Mouse (Mus musculus) myocyte (in vitro differentiated cells): Measurements from ENCODE around the gene Iqch. TPM values are rescaled to one million over a fixed set of nuclear protein-coding genes. Genes with fewer than 3 reads are reported as not detected.
"Not testable (repeated sequence)": the region's sequence is repeated elsewhere in the genome, so short reads cannot be mapped to it uniquely, and the experiment has no call there.

Source experiments
- H3K27me3 ChIP-seq: one replicate; pipeline ENCODE4 v1.6.1; 2011; ENCODE audit not compliant: control insufficient read depth, insufficient read depth, insufficient read length
- H3K36me3 ChIP-seq: one replicate; pipeline ENCODE4 v1.6.1; 2011; ENCODE audit not compliant: control insufficient read depth, insufficient read depth
- H3K4me2 ChIP-seq: one replicate; pipeline ENCODE4 v1.6.1; 2011; ENCODE audit warnings: low read depth, control low read depth
- H3K4me3 ChIP-seq: one replicate; pipeline ENCODE4 v1.5.1; 2011; ENCODE audit warnings: mild to moderate bottlenecking, control low read depth, moderate library complexity
- H3K79me2 ChIP-seq: one replicate; pipeline ENCODE4 v1.6.1; 2011; ENCODE audit not compliant: control insufficient read depth, insufficient read depth
- H3ac ChIP-seq: one replicate; pipeline ENCODE4 v1.6.1; 2011; ENCODE audit not compliant: control insufficient read depth, insufficient read length
- CEBPB ChIP-seq: IDR thresholded peaks from 2 replicates; pipeline ENCODE4 v1.6.1; 2011; ENCODE audit warnings: mild to moderate bottlenecking, moderate library complexity; ENCODE audit not compliant: poor library complexity, insufficient read depth, severe bottlenecking
- E2F4 ChIP-seq: IDR thresholded peaks from one replicate; pipeline ENCODE4 v1.6.1; 2011; ENCODE audit warnings: mild to moderate bottlenecking, control low read depth, moderate library complexity; ENCODE audit not compliant: insufficient read depth
- MAX ChIP-seq: IDR thresholded peaks from one replicate; pipeline ENCODE4 v1.6.1; 2011; ENCODE audit warnings: low read depth, mild to moderate bottlenecking, control low read depth
- MYOD1 ChIP-seq, 3 experiments: IDR thresholded peaks; one replicate each; pipeline ENCODE4 v1.6.1; 2011; ENCODE audit warnings: control low read depth in 2 of 3, low read depth in 2 of 3, mild to moderate bottlenecking in 2 of 3, moderate library complexity in 1 of 3; ENCODE audit not compliant: insufficient read length in 2 of 3, control insufficient read depth in 1 of 3
- MYOG ChIP-seq, 3 experiments: IDR thresholded peaks; one replicate each; pipeline ENCODE4 v1.6.1; 2011; ENCODE audit warnings: control low read depth in 2 of 3, low read depth in 2 of 3, mild to moderate bottlenecking in 2 of 3; ENCODE audit not compliant: insufficient read length in 2 of 3, control insufficient read depth in 1 of 3, insufficient read depth in 1 of 3
- POLR2A ChIP-seq: IDR thresholded peaks from one replicate; pipeline ENCODE4 v1.6.1; 2011; ENCODE audit warnings: low read depth, mild to moderate bottlenecking, control low read depth, moderate library complexity; ENCODE audit not compliant: insufficient read length
- POLR2AphosphoS2 ChIP-seq: IDR thresholded peaks from one replicate; pipeline ENCODE4 v1.6.1; 2011; ENCODE audit warnings: low read depth, control low read depth; ENCODE audit not compliant: insufficient read length
- REST ChIP-seq: IDR thresholded peaks from one replicate; pipeline ENCODE4 v1.6.1; 2011; ENCODE audit warnings: mild to moderate bottlenecking, control low read depth, moderate library complexity; ENCODE audit not compliant: insufficient read depth, insufficient read length
- SRF ChIP-seq: IDR thresholded peaks from one replicate; pipeline ENCODE4 v1.6.1; 2011; ENCODE audit warnings: low read depth; ENCODE audit not compliant: control insufficient read depth, insufficient read length
- TCF12 ChIP-seq: IDR thresholded peaks from one replicate; pipeline ENCODE4 v1.6.1; 2011; ENCODE audit warnings: mild to moderate bottlenecking, control low read depth; ENCODE audit not compliant: poor library complexity, insufficient read depth, severe bottlenecking
- TCF3 ChIP-seq: IDR thresholded peaks from one replicate; pipeline ENCODE4 v1.6.1; 2011; ENCODE audit warnings: low read depth, control low read depth; ENCODE audit not compliant: insufficient read length
- USF1 ChIP-seq: IDR thresholded peaks from one replicate; pipeline ENCODE4 v1.6.1; 2011; ENCODE audit warnings: low read depth, mild to moderate bottlenecking, control low read depth, moderate library complexity
- polyA plus RNA-seq: library from polyadenylated mRNA; unstranded; fragments of >200 nt; fragmentation: generic; extraction: Trizol; gene quantifications from one replicate; pipeline ENCODE4 v1.2.1, GENCODE M21; 2012; ENCODE audit warnings: missing spikeins

The Iqch gene
- polyA plus RNA-seq, 1 experiment = not detected

GRCm38 (mm10) chr9:63556933-63557332 lies 45.4 kb downstream of the Iqch start:
- H3K4me3 ChIP-seq = no peak overlapping the region
- H3K4me2 ChIP-seq = no peak overlapping the region
- TF ChIP-seq TCF12 = no peak
- no peak for TF ChIP-seq MAX
- no peak for TF ChIP-seq POLR2AphosphoS2
- TF ChIP-seq POLR2A = no peak
- TF ChIP-seq REST = no peak
- TF ChIP-seq USF1 = no peak
- TF ChIP-seq MYOG (IDR thresholded peaks at IDR 0.05; ENCODE audit: control insufficient read depth in 1 of 3, insufficient read depth in 1 of 3, insufficient read length in 2 of 3, low read depth in 2 of 3) = no peak
- no peak for TF ChIP-seq TCF3
- no peak for TF ChIP-seq CEBPB
- TF ChIP-seq MYOD1 (IDR thresholded peaks at IDR 0.05; ENCODE audit: control insufficient read depth in 1 of 3, insufficient read length in 2 of 3, low read depth in 2 of 3) = no peak
- no peak for TF ChIP-seq SRF
- TF ChIP-seq E2F4 = no peak
- H3ac ChIP-seq = no peak overlapping the region
- no peaks in the 10 kb centered on the region for H3K36me3 ChIP-seq
- no peaks in the 10 kb centered on the region for H3K27me3 ChIP-seq
- H3K79me2 ChIP-seq = no peaks in the 10 kb centered on the region

DNA sequence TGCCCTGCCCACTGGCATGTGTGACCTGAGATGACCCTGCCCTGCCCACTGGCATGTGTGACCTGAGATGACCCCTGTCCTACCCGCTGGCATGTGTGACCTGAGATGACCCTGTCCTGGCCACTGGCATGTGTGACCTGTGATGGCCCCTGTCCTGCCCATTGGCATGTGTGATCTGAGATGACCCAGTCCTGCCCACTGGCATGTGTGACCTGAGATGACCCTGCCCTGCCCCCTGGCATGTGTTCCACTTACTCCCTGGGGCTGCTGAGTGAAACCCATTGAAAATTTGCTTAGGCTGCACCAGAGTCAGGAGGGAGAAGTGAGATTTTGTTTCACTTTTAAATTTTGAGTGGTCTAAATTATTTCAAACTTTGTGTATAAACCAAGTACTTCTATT lies 46.0 kb downstream of the Iqch start:
- no peaks in the 10 kb centered on the region for H3K79me2 ChIP-seq
- H3ac ChIP-seq = no peak overlapping the region
- no peak overlapping the region for H3K4me3 ChIP-seq
- no peak overlapping the region for H3K4me2 ChIP-seq
- H3K36me3 ChIP-seq = no peaks in the 10 kb centered on the region
- no peak for TF ChIP-seq TCF3
- peak in 2 of 3 experiments; percentile 22 to 43 for TF ChIP-seq MYOG (IDR thresholded peaks at IDR 0.05; ENCODE audit: control insufficient read depth in 1 of 3, insufficient read depth in 1 of 3, insufficient read length in 2 of 3, low read depth in 2 of 3)
- no peaks in the 10 kb centered on the region for H3K27me3 ChIP-seq

GRCm38 (mm10) chr9:63555460-63555990 lies 46.8 kb downstream of the Iqch start:
- Histone ChIP-seq H3ac (no peak overlapping the region), H3K27me3 (no peaks in the 10 kb centered on the region), H3K4me3 (no peak overlapping the region), H3K4me2 (no peak overlapping the region), H3K36me3 (no peaks in the 10 kb centered on the region), H3K79me2 (no peaks in the 10 kb centered on the region)
- TF ChIP-seq E2F4 (no peak), MYOG (IDR thresholded peaks at IDR 0.05; ENCODE audit: control insufficient read depth in 1 of 3, insufficient read depth in 1 of 3, insufficient read length in 2 of 3, low read depth in 2 of 3) (peak in 1 of 3 experiments; percentile 12)

DNA sequence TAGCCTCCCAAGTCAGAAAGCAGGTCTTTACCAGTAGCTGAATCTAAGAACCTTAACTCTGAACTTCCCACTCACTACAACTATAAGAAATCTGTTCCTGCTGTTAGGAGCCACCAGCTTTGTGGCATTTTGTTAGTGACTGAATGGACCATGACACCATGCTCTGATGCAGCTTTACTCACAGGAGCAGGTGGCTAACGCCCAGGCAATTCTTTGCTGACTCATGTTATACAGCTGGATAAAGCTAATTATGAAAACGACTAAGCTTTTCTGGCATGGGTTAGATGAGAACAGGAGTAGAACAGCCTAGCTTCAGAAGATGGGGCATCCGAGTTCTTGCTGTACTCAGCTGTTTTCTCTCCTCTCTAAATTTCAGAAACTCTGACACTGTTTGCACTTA lies 48.7 kb downstream of the Iqch start:
- no peak overlapping the region for H3ac ChIP-seq
- H3K36me3 ChIP-seq = no peaks in the 10 kb centered on the region
- TF ChIP-seq MYOD1 (IDR thresholded peaks at IDR 0.05; ENCODE audit: control insufficient read depth in 1 of 3, insufficient read length in 2 of 3, low read depth in 2 of 3) (peak in 1 of 3 experiments; percentile 45), REST (no peak)
- no peaks in the 10 kb centered on the region for H3K79me2 ChIP-seq
- no peak overlapping the region for H3K4me3 ChIP-seq
- H3K27me3 ChIP-seq = no peaks in the 10 kb centered on the region
- no peak overlapping the region for H3K4me2 ChIP-seq

GRCm38 (mm10) chr9:63550701-63551100 lies 51.6 kb downstream of the Iqch start:
- not testable (repeated sequence) for H3K79me2 ChIP-seq, H3K27me3 ChIP-seq, H3ac ChIP-seq, H3K4me2 ChIP-seq, H3K4me3 ChIP-seq, H3K36me3 ChIP-seq

GRCm38 (mm10) chr9:63548966-63549365 lies 53.3 kb downstream of the Iqch start:
- no peak for TF ChIP-seq REST
- TF ChIP-seq TCF3 = no peak
- TF ChIP-seq POLR2A = no peak
- no peak for TF ChIP-seq CEBPB
- TF ChIP-seq MYOG (IDR thresholded peaks at IDR 0.05; ENCODE audit: control insufficient read depth in 1 of 3, insufficient read depth in 1 of 3, insufficient read length in 2 of 3, low read depth in 2 of 3) = no peak
- TF ChIP-seq SRF = no peak
- no peak for TF ChIP-seq MAX
- no peak for TF ChIP-seq POLR2AphosphoS2
- TF ChIP-seq USF1 = no peak
- no peak for TF ChIP-seq TCF12
- no peak for TF ChIP-seq E2F4
- TF ChIP-seq MYOD1 (IDR thresholded peaks at IDR 0.05; ENCODE audit: control insufficient read depth in 1 of 3, insufficient read length in 2 of 3, low read depth in 2 of 3) = no peak
- Histone ChIP-seq H3K4me3 (no peak overlapping the region), H3K79me2 (no peaks in the 10 kb centered on the region), H3K36me3 (no peaks in the 10 kb centered on the region), H3ac (no peak overlapping the region), H3K4me2 (no peak overlapping the region), H3K27me3 (no peaks in the 10 kb centered on the region)
